Mouse (Mus musculus) lung, postnatal 0 days (tissue): ENCODE measurements around the gene Fktn. TPM values are rescaled to one million over a fixed set of nuclear protein-coding genes. Genes with fewer than 3 reads are reported as not detected.
"Not testable (repeated sequence)": the region's sequence is repeated elsewhere in the genome, so short reads cannot be mapped to it uniquely, and the experiment has no call there.

Source experiments
- ATAC-seq: fragments of 200-750 bp; cut with Nextera tagmentation; 2 replicates; pipeline ENCODE4 v1.8.0; 2017; ENCODE audit warnings: moderate library complexity
- DNase-seq: peaks from one replicate; pipeline ENCODE4 v3.0.0-alpha.2; 2016; ENCODE audit warnings: low spot score
- H3K27ac ChIP-seq: fragments of 300-500 bp; sonication (generic); 2 replicates; pipeline ENCODE4 v1.5.1; 2014; ENCODE audit warnings: antibody characterized with exemption, mild to moderate bottlenecking, low read length, mixed read lengths
- H3K27me3 ChIP-seq: fragments of 300-500 bp; sonication (generic); replicated peaks from 2 replicates; pipeline ENCODE4 v1.6.1; 2014; ENCODE audit warnings: low read length, mixed read lengths; ENCODE audit not compliant: insufficient read depth
- H3K36me3 ChIP-seq: fragments of 300-500 bp; sonication (generic); 2 replicates; pipeline ENCODE4 v1.6.1; 2014; ENCODE audit warnings: low read length, mixed read lengths; ENCODE audit not compliant: insufficient read depth
- H3K4me1 ChIP-seq: fragments of 300-500 bp; sonication (generic); 2 replicates; pipeline ENCODE4 v1.6.1; 2014; ENCODE audit warnings: antibody characterized with exemption, low read depth, low read length, mixed read lengths; ENCODE audit not compliant: insufficient read depth
- H3K4me2 ChIP-seq: fragments of 300-500 bp; sonication (generic); replicated peaks from 2 replicates; pipeline ENCODE4 v1.6.1; 2014; ENCODE audit warnings: low read depth, mild to moderate bottlenecking, low read length, moderate library complexity, mixed read lengths
- H3K4me3 ChIP-seq: fragments of 300-500 bp; sonication (generic); 2 replicates; pipeline ENCODE4 v1.5.1; 2014; ENCODE audit warnings: low read depth, low read length
- H3K9ac ChIP-seq: fragments of 300-500 bp; sonication (generic); replicated peaks from 2 replicates; pipeline ENCODE4 v1.6.1; 2014; ENCODE audit warnings: low read depth, mild to moderate bottlenecking
- H3K9me3 ChIP-seq: fragments of 300-500 bp; sonication (generic); 2 replicates; pipeline ENCODE4 v1.6.1; 2016; ENCODE audit warnings: low read length, mixed read lengths
- CTCF ChIP-seq: IDR thresholded peaks from 2 replicates; pipeline ENCODE4 v1.5.1; 2016; ENCODE audit warnings: antibody characterized with exemption, mild to moderate bottlenecking
- EP300 ChIP-seq: IDR thresholded peaks from 2 replicates; pipeline ENCODE4 v1.6.1; 2016; ENCODE audit warnings: antibody characterized with exemption, mild to moderate bottlenecking, control low read depth
- WGBS: fragments of 180-500 bp; shearing (Covaris S2); extraction: QIAGEN DNeasy Blood & Tissue Kit; methylation state at CpG from one replicate; pipeline ENCODE4 v1.1.7; 2014; 5-methylcytosine and 5-hydroxymethylcytosine counted together
- polyA plus RNA-seq: library from polyadenylated mRNA; unstranded; fragments of >200 nt; fragmentation: Nextera tagmentation; extraction: Ambion mirVana; gene quantifications from 2 replicates; pipeline ENCODE4 v1.2.1, GENCODE M21; 2015

Fktn gene
- polyA plus RNA-seq, 1 experiment from 2014 or later: 8.8 TPM

GRCm38 (mm10) chr4:53795706-53796105, 81.9 kb downstream of the Fktn start:
- DNase-seq: no peak
- Histone ChIP-seq H3K27ac (no peak overlapping the region), H3K9ac (no peak overlapping the region), H3K4me3 (no peak overlapping the region), H3K27me3 (no peaks in the 10 kb centered on the region), H3K36me3 (no peaks in the 10 kb centered on the region), H3K4me1 (peaks cover 5% of the 10 kb centered on the region; the same call in 1 of the 2 replicates), H3K4me2 (no peak overlapping the region), H3K9me3 (no peaks in the 10 kb centered on the region)
- TF ChIP-seq CTCF (no peak), EP300 (no peak)
- WGBS: 80% methylated on average over 2 of the region's 2 CpGs
- ATAC-seq: no peak

- TF ChIP-seq EP300 (no peak), CTCF (no peak)
- H3K4me1 ChIP-seq: peaks cover 5% of the 10 kb centered on the region; the same call in 1 of the 2 replicates
- DNase-seq (no peak), ATAC-seq (no peak)
- H3K4me2 ChIP-seq: no peak overlapping the region
- no peaks in the 10 kb centered on the region for H3K9me3 ChIP-seq
- H3K27ac ChIP-seq: no peak overlapping the region
- no peak overlapping the region for H3K4me3 ChIP-seq
- H3K9ac ChIP-seq: no peak overlapping the region
- no peaks in the 10 kb centered on the region for H3K27me3 ChIP-seq
- 26% methylated on average over 18 of the region's 18 CpGs for WGBS
- no peaks in the 10 kb centered on the region for H3K36me3 ChIP-seq
Observed at GRCm38 (mm10) chr4:53796865-53797772, 83.3 kb downstream of the Fktn start.

GRCm38 (mm10) chr4:53798896-53799676, 85.3 kb downstream of the Fktn start:
- peak overlapping the region; percentile 57; the same call in 1 of the 2 replicates for H3K27ac ChIP-seq
- 0 out of 2 replicates have a peak, but pooled peaks have one; percentile 12 for TF ChIP-seq CTCF
- TF ChIP-seq EP300: peak; percentile 56; the same call in 1 of the 2 replicates
- no peak overlapping the region for H3K4me3 ChIP-seq
- DNase-seq (peak; percentile 86), ATAC-seq (peak; percentile 88)
- peaks cover 5% of the 10 kb centered on the region; the same call in 1 of the 2 replicates for H3K4me1 ChIP-seq
- H3K9ac ChIP-seq: no peak overlapping the region
- 33% methylated on average over 7 of the region's 7 CpGs for WGBS
- no peaks in the 10 kb centered on the region for H3K9me3 ChIP-seq
- H3K4me2 ChIP-seq: no peak overlapping the region
- H3K27me3 ChIP-seq: no peaks in the 10 kb centered on the region
- no peaks in the 10 kb centered on the region for H3K36me3 ChIP-seq

GRCm38 (mm10) chr4:53799753-53800152, 86.0 kb downstream of the Fktn start:
- no peak overlapping the region for H3K4me3 ChIP-seq
- no peaks in the 10 kb centered on the region for H3K27me3 ChIP-seq
- H3K9ac ChIP-seq: no peak overlapping the region
- H3K4me1 ChIP-seq: peaks cover 5% of the 10 kb centered on the region; the same call in 1 of the 2 replicates
- 21% methylated on average over 1 of the region's 1 CpGs for WGBS
- DNase-seq (peak; percentile 9), ATAC-seq (no peak)
- TF ChIP-seq EP300: no peak
- TF ChIP-seq CTCF: no peak
- peak overlapping the region; percentile 57; the same call in 1 of the 2 replicates for H3K27ac ChIP-seq
- no peaks in the 10 kb centered on the region for H3K9me3 ChIP-seq
- H3K4me2 ChIP-seq: no peak overlapping the region
- H3K36me3 ChIP-seq: no peaks in the 10 kb centered on the region

- not testable (repeated sequence) for H3K9me3 ChIP-seq, H3K4me3 ChIP-seq, H3K9ac ChIP-seq, H3K27ac ChIP-seq, H3K4me1 ChIP-seq, H3K27me3 ChIP-seq, H3K4me2 ChIP-seq, H3K36me3 ChIP-seq, DNase-seq, ATAC-seq
- 99% methylated on average over 7 of the region's 8 CpGs for WGBS
Observed at GRCm38 (mm10) chr4:53803674-53804073, 89.9 kb downstream of the Fktn start.

GRCm38 (mm10) chr4:53806428-53806827, 92.6 kb downstream of the Fktn start:
- H3K36me3 ChIP-seq, H3K4me2 ChIP-seq, ATAC-seq, H3K4me3 ChIP-seq, H3K27me3 ChIP-seq, H3K4me1 ChIP-seq, H3K9me3 ChIP-seq, H3K27ac ChIP-seq, H3K9ac ChIP-seq: not testable (repeated sequence)
- WGBS: 62% methylated on average over 6 of the region's 6 CpGs
- DNase-seq: peak; percentile 19
